ENCODE assay signal across 24 mouse cellular contexts in genomic region chr7:81514906-81515590, GRCm38 (mm10). TPM values are rescaled to one million over a fixed set of nuclear protein-coding genes. Genes with fewer than 3 reads are reported as not detected.
DNase-seq lines count a peak whose midpoint lies in the region; ATAC-seq and TF ChIP-seq lines count a peak whose summit lies in the region.
"Had no signal": no experiment of that assay in that cellular context is flagged by ENCODE, and none has a peak within 500 bp of the region (broad histone marks: within the 10 kb centered on the region; RNA-seq: fewer than 3 reads in every experiment).

No protein-coding gene starts in this region.

- 40% methylated on average over 13 of the region's 13 CpGs for WGBS in intestine, postnatal 0 days
- WGBS in intestine, embryonic 15.5 days = 45% methylated on average over 13 of the region's 13 CpGs
- 46% methylated on average over 13 of the region's 13 CpGs for WGBS in thymus, adult 2 months
- 54% methylated on average over 13 of the region's 13 CpGs for WGBS in hindbrain, embryonic 10.5 days

- H3K27me3 ChIP-seq in intestine, postnatal 0 days (replicated peaks; ENCODE audit: control insufficient read depth, insufficient read depth, low read length) = no peaks in the 10 kb centered on the region
- no peaks in the 10 kb centered on the region for H3K27me3 ChIP-seq in intestine, embryonic 15.5 days (replicated peaks)
- H3K27me3 ChIP-seq in thymus, adult 2 months (ENCODE audit: control insufficient read depth, insufficient read depth, low read length) = no peaks in the 10 kb centered on the region; the same call in 1 of the 2 replicates
- H3K27me3 ChIP-seq in hindbrain, embryonic 10.5 days (ENCODE audit: insufficient read depth, poor library complexity, severe bottlenecking) = no peaks in the 10 kb centered on the region; the same call in 1 of the 2 replicates
- H3K27me3 ChIP-seq: stomach, embryonic 15.5 days had no signal

- no peaks in the 10 kb centered on the region for H3K9me3 ChIP-seq in intestine, postnatal 0 days (ENCODE audit: control insufficient read depth)
- H3K9me3 ChIP-seq in intestine, embryonic 15.5 days = no peaks in the 10 kb centered on the region
- no peaks in the 10 kb centered on the region for H3K9me3 ChIP-seq in hindbrain, embryonic 10.5 days
- H3K9me3 ChIP-seq: embryonic facial prominence, embryonic 13.5 days; limb, embryonic 12.5 days; liver, embryonic 12.5 days; stomach, embryonic 15.5 days had no signal

- H3K4me1 ChIP-seq in intestine, postnatal 0 days (replicated peaks; ENCODE audit: control insufficient read depth, insufficient read depth, low read length) = no peaks in the 10 kb centered on the region
- no peaks in the 10 kb centered on the region for H3K4me1 ChIP-seq in intestine, embryonic 15.5 days (replicated peaks)
- peaks cover 7% of the 10 kb centered on the region for H3K4me1 ChIP-seq in thymus, adult 2 months (replicated peaks; ENCODE audit: control insufficient read depth, insufficient read depth, low read length)
- H3K4me1 ChIP-seq in hindbrain, embryonic 10.5 days (replicated peaks) = 0 out of 2 replicates have a peak, but pooled peaks cover 3% of the 10 kb centered on the region
- H3K4me1 ChIP-seq: embryonic facial prominence, embryonic 13.5 days; limb, embryonic 12.5 days; liver, embryonic 12.5 days; stomach, embryonic 15.5 days had no signal

- no peak for TF ChIP-seq CTCF in intestine, postnatal 0 days (IDR thresholded peaks at IDR 0.05; ENCODE audit: low read depth)
- no peak for TF ChIP-seq CTCF in thymus, adult 2 months (IDR thresholded peaks at IDR 0.05; ENCODE audit: borderline replicate concordance, control insufficient read depth, extremely low read depth, insufficient read depth, low read length, poor library complexity)

- H3K36me3 ChIP-seq in intestine, postnatal 0 days (ENCODE audit: control insufficient read depth, insufficient read depth) = no peaks in the 10 kb centered on the region
- H3K36me3 ChIP-seq in intestine, embryonic 15.5 days = no peaks in the 10 kb centered on the region
- no peaks in the 10 kb centered on the region for H3K36me3 ChIP-seq in thymus, adult 2 months (ENCODE audit: control insufficient read depth, insufficient read depth, low read length)
- no peaks in the 10 kb centered on the region for H3K36me3 ChIP-seq in hindbrain, embryonic 10.5 days
- H3K36me3 ChIP-seq: embryonic facial prominence, embryonic 13.5 days; limb, embryonic 12.5 days; liver, embryonic 12.5 days; stomach, embryonic 15.5 days had no signal

- no peak overlapping the region for H3K4me3 ChIP-seq in intestine, postnatal 0 days (ENCODE audit: low read depth, low read length)
- no peak overlapping the region for H3K4me3 ChIP-seq in intestine, embryonic 15.5 days (replicated peaks)
- no peak overlapping the region for H3K4me3 ChIP-seq in thymus, adult 2 months (ENCODE audit: control insufficient read depth, insufficient read depth, low read length)
- H3K4me3 ChIP-seq in hindbrain, embryonic 10.5 days = no peak overlapping the region
- H3K4me3 ChIP-seq: embryonic facial prominence, embryonic 13.5 days; limb, embryonic 12.5 days; liver, embryonic 12.5 days; stomach, embryonic 15.5 days had no signal

- H3K9ac ChIP-seq in intestine, postnatal 0 days (ENCODE audit: low read depth, low read length) = no peak overlapping the region
- H3K9ac ChIP-seq in intestine, embryonic 15.5 days = no peak overlapping the region
- H3K9ac ChIP-seq: embryonic facial prominence, embryonic 13.5 days; limb, embryonic 12.5 days; liver, embryonic 12.5 days; stomach, embryonic 15.5 days had no signal

- TF ChIP-seq POLR2A in thymus, adult 2 months (IDR thresholded peaks at IDR 0.05; ENCODE audit: control insufficient read depth, extremely low read depth, insufficient read depth, low read length, poor library complexity) = no peak

- no peak overlapping the region for H3K4me2 ChIP-seq in intestine, postnatal 0 days (replicated peaks; ENCODE audit: low read depth)
- H3K4me2 ChIP-seq in intestine, embryonic 15.5 days (replicated peaks) = no peak overlapping the region
- H3K4me2 ChIP-seq: embryonic facial prominence, embryonic 13.5 days; limb, embryonic 12.5 days; liver, embryonic 12.5 days; stomach, embryonic 15.5 days had no signal

- H3K27ac ChIP-seq in intestine, postnatal 0 days (ENCODE audit: low read depth, low read length) = no peak overlapping the region
- no peak overlapping the region for H3K27ac ChIP-seq in intestine, embryonic 15.5 days
- H3K27ac ChIP-seq in thymus, adult 2 months (ENCODE audit: control insufficient read depth, insufficient read depth, low read length) = peak overlapping the region; percentile 26; the same call in 1 of the 2 replicates
- no peak overlapping the region for H3K27ac ChIP-seq in hindbrain, embryonic 10.5 days
- H3K27ac ChIP-seq: embryonic facial prominence, embryonic 13.5 days; hindbrain, postnatal 0 days; limb, embryonic 12.5 days; liver, embryonic 12.5 days; stomach, embryonic 15.5 days had no signal

- peak; percentile 14 for DNase-seq in thymus, adult 2 months
- DNase-seq in thymus, adult 18-20 months = no peak
- peak; percentile 22 to 28 for DNase-seq in thymus, postnatal 10 days (ENCODE audit: low spot score in 2 of 2)
- no peak for DNase-seq in natural killer cell, adult 2 months (ENCODE audit: low spot score in 2 of 2)
- no peak for DNase-seq in hindbrain, embryonic 10.5 days (ENCODE audit: low spot score)
- DNase-seq: adrenal gland, postnatal 36 days; cerebellum, adult 11-12 months; cerebellum, postnatal 14 days; gastrocnemius, postnatal 14 days; lung, adult 2 months; lung, postnatal 36 days; right cerebral cortex, postnatal 25 days had no signal

- 0 out of 2 replicates have a peak, but pooled peaks have one; percentile 19 for ATAC-seq in intestine, postnatal 0 days
- ATAC-seq in intestine, embryonic 15.5 days = no peak
- ATAC-seq: forebrain, embryonic 14.5 days; hindbrain, postnatal 0 days; liver, embryonic 12.5 days; midbrain, embryonic 16.5 days; Patski had no signal

RNA-seq across cellular contexts. Expression of gene BC048679, which starts 17.0 kb away (rescaled TPM):
- not detected in 2 replicates for polyA plus RNA-seq in intestine, postnatal 0 days (2015; fragmentation: Nextera tagmentation; extraction: Ambion mirVana)
- polyA plus RNA-seq in intestine, embryonic 15.5 days (2015; fragmentation: Nextera tagmentation; extraction: Ambion mirVana) = not detected in 2 replicates
- not detected in 2 replicates for polyA plus RNA-seq in thymus, adult 2 months (2012; rRNA removed)
- polyA plus RNA-seq in hindbrain, embryonic 10.5 days (2016; fragmentation: Nextera tagmentation; extraction: Ambion mirVana) = 0.39 and 0.73 TPM in 2 replicates
- polyA plus RNA-seq: embryonic facial prominence, embryonic 13.5 days; forebrain, embryonic 14.5 days; heart, embryonic 16.5 days; hindbrain, postnatal 0 days; large intestine, adult 2 months; limb, embryonic 12.5 days; liver, embryonic 12.5 days; lung, adult 2 months; midbrain, embryonic 16.5 days; Patski; stomach, embryonic 15.5 days had no signal

RNA-seq across cellular contexts. Expression of gene Ap3b2, which starts 21.3 kb away (rescaled TPM):
- polyA plus RNA-seq in intestine, postnatal 0 days (2015; fragmentation: Nextera tagmentation; extraction: Ambion mirVana) = 2.3 and 2.7 TPM in 2 replicates
- 5.9 and 6.2 TPM in 2 replicates for polyA plus RNA-seq in intestine, embryonic 15.5 days (2015; fragmentation: Nextera tagmentation; extraction: Ambion mirVana)
- 0.60 and 0.65 TPM in 2 replicates for polyA plus RNA-seq in thymus, adult 2 months (2012; rRNA removed)
- polyA plus RNA-seq in hindbrain, embryonic 10.5 days (2016; fragmentation: Nextera tagmentation; extraction: Ambion mirVana) = 20.6 and 44.7 TPM in 2 replicates

RNA-seq across cellular contexts. Expression of gene Fsd2, which starts 51.7 kb away (rescaled TPM):
- polyA plus RNA-seq in intestine, postnatal 0 days (2015; fragmentation: Nextera tagmentation; extraction: Ambion mirVana) = 0.05 and 0.08 TPM in 2 replicates
- 0.10 and 0.15 TPM in 2 replicates for polyA plus RNA-seq in intestine, embryonic 15.5 days (2015; fragmentation: Nextera tagmentation; extraction: Ambion mirVana)
- polyA plus RNA-seq in thymus, adult 2 months (2012; rRNA removed) = 1.5 and 3.2 TPM in 2 replicates
- 0.07 and 0.54 TPM in 2 replicates for polyA plus RNA-seq in hindbrain, embryonic 10.5 days (2016; fragmentation: Nextera tagmentation; extraction: Ambion mirVana)
- polyA plus RNA-seq: Patski had no signal

RNA-seq across cellular contexts. Expression of gene Whamm, which starts 56.0 kb away (rescaled TPM):
- 5.9 and 6.8 TPM in 2 replicates for polyA plus RNA-seq in intestine, postnatal 0 days (2015; fragmentation: Nextera tagmentation; extraction: Ambion mirVana)
- 5.9 and 6.3 TPM in 2 replicates for polyA plus RNA-seq in intestine, embryonic 15.5 days (2015; fragmentation: Nextera tagmentation; extraction: Ambion mirVana)
- 29.8 and 30.4 TPM in 2 replicates for polyA plus RNA-seq in thymus, adult 2 months (2012; rRNA removed)
- 2.9 and 4.2 TPM in 2 replicates for polyA plus RNA-seq in hindbrain, embryonic 10.5 days (2016; fragmentation: Nextera tagmentation; extraction: Ambion mirVana)

RNA-seq across cellular contexts. Expression of gene Cpeb1, which starts 59.8 kb away (rescaled TPM):
- polyA plus RNA-seq in intestine, postnatal 0 days (2015; fragmentation: Nextera tagmentation; extraction: Ambion mirVana) = 1.4 TPM in 2 replicates
- 0.78 and 1.1 TPM in 2 replicates for polyA plus RNA-seq in intestine, embryonic 15.5 days (2015; fragmentation: Nextera tagmentation; extraction: Ambion mirVana)
- polyA plus RNA-seq in thymus, adult 2 months (2012; rRNA removed) = 8.8 and 13.5 TPM in 2 replicates
- polyA plus RNA-seq in hindbrain, embryonic 10.5 days (2016; fragmentation: Nextera tagmentation; extraction: Ambion mirVana) = 1.3 and 1.9 TPM in 2 replicates
- polyA plus RNA-seq: limb, embryonic 12.5 days had no signal

Comparison
In these comparisons a context has a peak if more than half of its experiments do, and no peak if none do; other contexts are left out.
1. DNase-seq: peak in thymus, adult 2 months (single experiment) and thymus, postnatal 10 days (2 of 2); none in thymus, adult 18-20 months (0 of 2), natural killer cell, adult 2 months (0 of 2) and hindbrain, embryonic 10.5 days (single experiment).